Mouse (Mus musculus) monocyte, adult 2 months (primary cell): ENCODE measurements around the gene Bbs7.

Experiments used
- DNase-seq, 2 experiments: peaks; one replicate each; pipeline ENCODE4 v3.0.0; 2022; ENCODE audit warnings: low spot score in 2 of 2, low read depth in 1 of 2

Bbs7 gene

GRCm38 (mm10) chr3:36551851-36552384, 61.4 kb downstream of the Bbs7 start:
- DNase-seq, result no peak

DNA sequence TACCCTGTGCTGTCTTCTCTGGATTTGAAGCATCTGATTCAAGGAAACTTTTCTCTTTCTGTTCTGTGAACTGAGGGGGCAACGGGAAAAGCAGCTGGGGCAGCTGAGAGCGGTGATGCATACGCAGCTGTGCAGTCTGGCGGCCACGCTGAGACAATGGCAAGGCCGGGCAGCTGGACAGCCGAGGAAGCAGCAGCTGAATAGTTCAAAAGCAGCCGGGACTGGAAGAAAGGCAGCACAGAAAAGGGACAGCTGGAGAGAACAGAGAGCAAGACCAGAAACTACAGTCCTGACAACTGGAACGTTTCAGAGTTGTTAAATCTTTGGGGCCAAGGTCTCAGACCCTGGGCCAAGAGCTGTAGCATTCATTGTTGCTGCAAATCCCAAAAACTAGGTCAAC, 61.9 kb downstream of the Bbs7 start:
- no peak for DNase-seq

GRCm38 (mm10) chr3:36544961-36545360, 68.3 kb downstream of the Bbs7 start:
- no peak for DNase-seq

- no peak for DNase-seq
These were observed 71.9 kb downstream of the Bbs7 start for GRCm38 (mm10) chr3:36541399-36541798.

DNA sequence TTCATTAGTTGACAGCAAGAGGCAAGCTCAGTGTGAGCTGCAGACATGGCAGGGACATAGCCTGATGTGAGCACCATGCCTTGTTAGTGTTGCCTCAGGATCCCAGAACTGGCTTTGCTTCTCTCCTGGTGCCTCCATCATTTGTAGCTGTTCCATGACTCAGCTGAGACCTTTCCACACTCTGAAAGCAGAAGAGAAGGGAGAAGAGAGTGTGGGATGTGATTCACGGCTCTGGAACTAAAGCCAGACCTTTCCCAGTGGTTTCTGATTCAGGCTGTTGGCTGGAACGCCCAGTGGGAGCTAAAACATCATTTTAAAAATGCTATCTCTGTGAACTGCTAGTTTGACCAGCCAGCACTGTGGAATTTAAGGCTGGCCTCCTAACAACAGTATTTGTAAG, 72.5 kb downstream of the Bbs7 start:
- no peak for DNase-seq

DNA sequence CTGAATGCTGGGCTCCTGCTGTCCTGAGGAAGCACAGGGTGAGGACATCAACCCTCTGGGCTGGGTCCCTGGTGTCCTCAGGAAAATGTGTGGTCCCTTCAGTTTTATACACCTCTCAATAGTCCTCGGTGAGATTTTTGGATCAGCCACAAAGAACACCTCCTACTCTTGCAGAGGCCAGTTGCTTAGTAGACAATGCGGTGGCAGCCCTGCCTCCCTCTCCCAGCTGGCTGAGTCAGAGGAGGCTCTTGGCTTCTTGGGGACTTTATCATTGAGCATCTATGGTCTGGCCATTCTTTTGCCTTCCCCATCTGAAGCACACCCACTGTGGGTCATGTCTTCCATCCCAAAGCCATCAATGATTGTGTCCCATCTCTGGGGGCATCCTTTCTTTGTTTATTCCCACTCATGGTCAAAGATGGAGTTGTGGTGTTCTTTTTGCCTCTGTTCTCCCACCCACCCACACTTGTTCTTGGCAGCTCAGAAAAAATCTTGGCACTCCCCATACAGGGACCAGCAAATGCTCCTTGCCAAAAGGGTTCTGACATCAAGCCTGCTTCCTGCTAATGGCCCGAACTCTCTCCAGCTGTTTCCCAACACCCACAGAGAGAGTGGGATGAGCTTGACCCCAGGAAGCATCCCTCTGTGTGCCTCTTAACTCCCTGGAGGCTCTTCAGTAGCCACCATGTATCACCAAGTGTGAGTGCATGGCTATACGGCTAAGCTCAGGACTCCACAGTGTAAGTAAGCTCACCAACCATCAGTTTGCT, 75.4 kb downstream of the Bbs7 start:
- no peak for DNase-seq

DNA sequence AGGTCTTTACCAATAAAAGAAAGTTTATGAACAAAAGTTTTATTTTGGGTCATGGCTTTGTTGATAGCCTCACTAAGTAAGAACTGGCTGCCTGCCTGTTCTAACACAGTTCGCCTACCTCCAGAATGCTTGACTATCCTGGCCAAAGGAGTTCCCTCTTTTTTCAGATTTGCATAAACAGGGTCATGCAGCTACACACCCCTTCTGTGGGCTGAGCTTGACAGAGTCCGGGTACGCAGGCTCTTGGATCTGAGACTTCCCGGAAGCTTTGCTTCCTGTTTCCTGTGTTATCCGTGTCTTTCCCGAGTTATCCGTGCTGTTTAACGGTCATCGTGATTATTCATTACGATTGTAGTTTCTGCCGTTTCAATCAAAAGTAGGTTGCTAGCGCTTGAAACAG, 77.2 kb downstream of the Bbs7 start:
- DNase-seq, result no peak

GRCm38 (mm10) chr3:36533201-36533672, 80.0 kb downstream of the Bbs7 start:
- DNase-seq, result no peak

DNA sequence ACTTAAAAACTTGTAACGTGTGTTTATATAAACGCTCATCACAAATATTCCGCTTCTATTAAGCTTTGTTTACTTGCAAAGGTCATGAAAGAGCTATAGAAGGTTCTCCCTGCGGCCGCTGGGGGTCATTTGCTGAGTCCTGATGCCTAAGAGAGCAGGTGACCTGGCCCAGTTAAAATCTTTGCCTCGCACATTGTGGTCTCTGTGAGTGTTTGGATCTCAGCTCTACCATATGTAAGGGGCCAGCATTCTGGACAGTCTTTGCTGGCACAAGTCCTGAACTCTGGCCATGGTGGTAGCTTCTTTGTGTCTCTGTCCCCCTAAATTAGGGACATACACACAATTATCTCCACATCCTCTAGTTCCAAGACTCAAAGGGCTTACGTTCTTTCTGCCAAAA, 80.5 kb downstream of the Bbs7 start:
- DNase-seq, result no peak

DNA sequence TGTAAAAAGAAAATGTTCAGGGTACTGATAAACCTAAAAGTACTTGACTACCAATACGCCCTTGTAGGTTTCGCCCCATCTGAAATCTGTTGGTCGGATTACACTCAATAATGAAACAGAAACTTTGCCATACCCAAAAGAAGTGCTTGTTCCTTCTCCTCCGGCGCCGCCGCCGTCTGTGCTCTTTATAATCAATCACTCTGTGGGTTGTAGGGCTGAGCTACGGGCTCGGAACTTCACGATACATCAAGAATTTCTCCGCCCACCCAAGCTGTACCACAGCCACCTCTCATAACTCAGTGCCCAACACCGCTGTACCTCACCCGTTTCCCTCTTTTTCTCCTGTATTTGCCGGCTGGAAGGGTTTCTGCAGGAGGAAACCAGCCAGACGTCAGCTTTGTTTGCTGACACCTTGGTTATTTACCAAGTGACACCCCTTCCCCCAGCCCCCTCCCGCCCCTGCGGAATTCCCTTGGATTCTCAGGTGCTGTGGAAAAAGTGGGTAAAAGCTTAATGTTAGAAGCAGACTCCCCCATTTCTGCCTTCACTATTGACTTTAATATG, 81.2 kb downstream of the Bbs7 start:
- DNase-seq, result no peak

- DNase-seq, result no peak
These were observed 82.0 kb downstream of the Bbs7 start for GRCm38 (mm10) chr3:36531242-36531641.

- DNase-seq, result no peak
These were observed 82.5 kb downstream of the Bbs7 start for GRCm38 (mm10) chr3:36530781-36531180.

DNA sequence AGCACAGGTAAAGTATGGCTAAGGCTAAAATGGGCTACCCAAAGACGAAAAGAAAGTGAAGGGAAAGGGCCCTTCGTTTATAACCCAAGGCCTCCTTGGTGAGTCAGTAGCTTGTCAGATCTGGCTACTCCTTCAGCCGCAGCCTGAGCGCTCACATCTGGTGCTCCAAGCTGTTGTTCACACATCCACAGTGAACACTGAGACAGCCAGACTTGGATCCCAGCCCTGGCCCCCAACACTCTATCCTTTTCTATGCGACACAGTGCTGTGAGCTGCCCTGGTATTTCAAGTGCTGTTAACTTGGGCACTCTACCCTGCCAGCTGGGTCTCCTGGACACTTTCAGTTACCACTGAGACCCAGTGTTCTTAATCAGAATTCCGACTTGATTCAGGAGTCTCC, 82.9 kb downstream of the Bbs7 start:
- no peak for DNase-seq

GRCm38 (mm10) chr3:36524466-36524865, 88.8 kb downstream of the Bbs7 start:
- no peak for DNase-seq
